Mouse (Mus musculus) leukemia stem cell, adult 10-12 weeks (primary cell): ENCODE data around the gene N4bp2l2. TPM values are rescaled to one million over a fixed set of nuclear protein-coding genes. Genes with fewer than 3 reads are reported as not detected.

ENCODE experiments used
- polyA plus RNA-seq: library from polyadenylated mRNA; stranded (reverse); fragments of >175 nt; gene quantifications from 2 replicates; pipeline ENCODE4 v1.2.3, GENCODE M21; 2012; ENCODE audit warnings: low replicate concordance

Gene N4bp2l2
- polyA plus RNA-seq, result 16.5 and 29.6 TPM in 2 replicates

GRCm38 (mm10) chr5:150666133-150666739 lies at the start of gene N4bp2l2:
Gene N4bp2l2, minus strand, starts transcription at chr5:150666183.

GRCm38 (mm10) chr5:150673153-150673835 lies 7.3 kb upstream of the N4bp2l2 start, which contains the start of gene Pds5b:
Gene Pds5b, plus strand, starts transcription at chr5:150673739.

GRCm38 (mm10) chr5:150597088-150597487 lies 68.9 kb downstream of the N4bp2l2 start, which contains the start of gene N4bp2l1:
Gene N4bp2l1, minus strand, starts transcription at chr5:150597188.

Other genes with a start within 250 kb of the N4bp2l2 start
- not detected in 2 replicates for gene Zar1l, start 148.0 kb downstream of the N4bp2l2 start, polyA plus RNA-seq
- 22.8 and 26.8 TPM in 2 replicates for gene Brca2, start 143.6 kb downstream of the N4bp2l2 start, polyA plus RNA-seq
- gene N4bp2l1, start 69.0 kb downstream of the N4bp2l2 start, polyA plus RNA-seq, result 12.0 and 15.6 TPM in 2 replicates
- 1.1 and 3.2 TPM in 2 replicates for gene Pds5b, start 7.6 kb upstream of the N4bp2l2 start, polyA plus RNA-seq